Mouse (Mus musculus) intestine, embryonic 14.5 days (tissue): ENCODE measurements around the gene Tpm3. TPM values are rescaled to one million over a fixed set of nuclear protein-coding genes. Genes with fewer than 3 reads are reported as not detected.

ENCODE experiments used
- ATAC-seq: fragments of 200-750 bp; cut with Nextera tagmentation; replicated peaks from 2 replicates; pipeline ENCODE4 v1.8.0; 2017; ENCODE audit warnings: low read depth, moderate number of reproducible peaks, moderate TSS enrichment, moderate library complexity; ENCODE audit not compliant: low FRiP score, low TSS enrichment
- DNase-seq: peaks from one replicate; pipeline ENCODE4 v3.0.0-alpha.2; 2018; ENCODE audit warnings: low spot score
- H3K27ac ChIP-seq: fragments of 300-500 bp; sonication (generic); 2 replicates; pipeline ENCODE4 v1.5.1; 2014; ENCODE audit warnings: low read depth, mild to moderate bottlenecking, control low read depth
- H3K27me3 ChIP-seq: fragments of 300-500 bp; sonication (generic); replicated peaks from 2 replicates; pipeline ENCODE4 v1.6.1; 2014; ENCODE audit warnings: low read length, control low read depth; ENCODE audit not compliant: control insufficient read depth, insufficient read depth
- H3K36me3 ChIP-seq: fragments of 300-500 bp; sonication (generic); 2 replicates; pipeline ENCODE4 v1.6.1; 2014; ENCODE audit warnings: low read length, control low read depth; ENCODE audit not compliant: control insufficient read depth, insufficient read depth
- H3K4me1 ChIP-seq: fragments of 300-500 bp; sonication (generic); replicated peaks from 2 replicates; pipeline ENCODE4 v1.6.1; 2014; ENCODE audit warnings: low read length, control low read depth, mixed read lengths; ENCODE audit not compliant: control insufficient read depth, insufficient read depth
- H3K4me2 ChIP-seq: fragments of 300-500 bp; sonication (generic); 2 replicates; pipeline ENCODE4 v1.6.1; 2014; ENCODE audit warnings: low read length
- H3K4me3 ChIP-seq: fragments of 300-500 bp; sonication (generic); 2 replicates; pipeline ENCODE4 v1.5.1; 2014; ENCODE audit warnings: low read depth, low read length, control low read depth, mixed read lengths
- H3K9ac ChIP-seq: fragments of 300-500 bp; sonication (generic); 2 replicates; pipeline ENCODE4 v1.6.1; 2014; ENCODE audit warnings: mild to moderate bottlenecking, low read length
- H3K9me3 ChIP-seq: fragments of 300-500 bp; sonication (generic); 2 replicates; pipeline ENCODE4 v1.6.1; 2016; ENCODE audit warnings: low read length, control low read depth; ENCODE audit not compliant: control insufficient read depth
- WGBS: fragments of 180-500 bp; shearing (Covaris S2); extraction: QIAGEN DNeasy Blood & Tissue Kit; methylation state at CpG from one replicate; pipeline ENCODE4 v1.1.7; 2014; 5-methylcytosine and 5-hydroxymethylcytosine counted together
- polyA plus RNA-seq: library from polyadenylated mRNA; unstranded; fragments of >200 nt; fragmentation: Nextera tagmentation; extraction: Ambion mirVana; gene quantifications from 2 replicates; pipeline ENCODE4 v1.2.1, GENCODE M21; 2014

The Tpm3 gene
- polyA plus RNA-seq, 1 experiment from 2014 or later: 574 TPM

- peak overlapping the region; percentile 73 for H3K4me3 ChIP-seq
- H3K27ac ChIP-seq: peak overlapping the region; percentile 99
- peaks cover 52% of the 10 kb centered on the region for H3K4me1 ChIP-seq
- no peaks in the 10 kb centered on the region for H3K27me3 ChIP-seq
- no peak for ATAC-seq
- 2% methylated on average over 6 of the region's 6 CpGs for WGBS
- peak overlapping the region; percentile 59 for H3K4me2 ChIP-seq
- DNase-seq: no peak
- 0 out of 2 replicates have a peak, but pooled peaks cover 4% of the 10 kb centered on the region for H3K36me3 ChIP-seq
- peak overlapping the region; percentile 86 for H3K9ac ChIP-seq
- H3K9me3 ChIP-seq: no peaks in the 10 kb centered on the region
Observed at GRCm38 (mm10) chr3:90080498-90080863, 8.0 kb downstream of the Tpm3 start.

- H3K4me3 ChIP-seq: peak overlapping the region; percentile 73
- DNase-seq (peak; percentile 70), ATAC-seq (peak; percentile 7)
- H3K9ac ChIP-seq: peak overlapping the region; percentile 20; the same call in 1 of the 2 replicates
- H3K4me1 ChIP-seq: peaks cover 52% of the 10 kb centered on the region
- WGBS: 62% methylated on average over 5 of the region's 5 CpGs
- peak overlapping the region; percentile 59 for H3K4me2 ChIP-seq
- no peaks in the 10 kb centered on the region for H3K9me3 ChIP-seq
- no peaks in the 10 kb centered on the region for H3K27me3 ChIP-seq
- peaks cover 11% of the 10 kb centered on the region; the same call in 1 of the 2 replicates for H3K36me3 ChIP-seq
- peak overlapping the region; percentile 99 for H3K27ac ChIP-seq
Observed at GRCm38 (mm10) chr3:90081365-90082240, 9.2 kb downstream of the Tpm3 start.

GRCm38 (mm10) chr3:90083034-90083433 is 10.6 kb downstream of the Tpm3 start:
- no peaks in the 10 kb centered on the region for H3K27me3 ChIP-seq
- no peaks in the 10 kb centered on the region for H3K9me3 ChIP-seq
- H3K36me3 ChIP-seq: peaks cover 25% of the 10 kb centered on the region
- peak overlapping the region; percentile 27 for H3K9ac ChIP-seq
- H3K4me2 ChIP-seq: peak overlapping the region; percentile 59
- ATAC-seq (no peak), DNase-seq (peak; percentile 59)
- 32% methylated on average over 5 of the region's 5 CpGs for whole genome bisulfite sequencing
- H3K27ac ChIP-seq: peak overlapping the region; percentile 99
- peaks cover 47% of the 10 kb centered on the region for H3K4me1 ChIP-seq
- peak overlapping the region; percentile 8; the same call in 1 of the 2 replicates for H3K4me3 ChIP-seq

GRCm38 (mm10) chr3:90083698-90084324 is 11.4 kb downstream of the Tpm3 start:
- Histone ChIP-seq H3K27ac (peak overlapping the region; percentile 99), H3K36me3 (peaks cover 33% of the 10 kb centered on the region), H3K9ac (peak overlapping the region; percentile 25; the same call in 1 of the 2 replicates), H3K4me2 (peak overlapping the region; percentile 59), H3K9me3 (no peaks in the 10 kb centered on the region), H3K27me3 (no peaks in the 10 kb centered on the region), H3K4me1 (peaks cover 42% of the 10 kb centered on the region), H3K4me3 (peak overlapping the region; percentile 8; the same call in 1 of the 2 replicates)
- ATAC-seq: no peak
- WGBS: 35% methylated on average over 3 of the region's 3 CpGs
- DNase-seq: peak; percentile 62

- 78% methylated on average over 4 of the region's 4 CpGs for WGBS
- Histone ChIP-seq H3K27ac (no peak overlapping the region), H3K36me3 (peaks cover 43% of the 10 kb centered on the region), H3K4me2 (no peak overlapping the region), H3K4me1 (peaks cover 39% of the 10 kb centered on the region), H3K4me3 (no peak overlapping the region), H3K9me3 (no peaks in the 10 kb centered on the region), H3K9ac (no peak overlapping the region), H3K27me3 (no peaks in the 10 kb centered on the region)
- DNase-seq (no peak), ATAC-seq (no peak)
Observed at GRCm38 (mm10) chr3:90084790-90085189, 12.3 kb downstream of the Tpm3 start.

GRCm38 (mm10) chr3:90085281-90085680 is 12.8 kb downstream of the Tpm3 start:
- peaks cover 39% of the 10 kb centered on the region for H3K4me1 ChIP-seq
- H3K4me2 ChIP-seq: no peak overlapping the region
- no peak for DNase-seq
- H3K4me3 ChIP-seq: no peak overlapping the region
- no peak overlapping the region for H3K27ac ChIP-seq
- H3K27me3 ChIP-seq: no peaks in the 10 kb centered on the region
- ATAC-seq: no peak
- 81% methylated on average over 6 of the region's 6 CpGs for WGBS
- no peaks in the 10 kb centered on the region for H3K9me3 ChIP-seq
- no peak overlapping the region for H3K9ac ChIP-seq
- H3K36me3 ChIP-seq: peaks cover 48% of the 10 kb centered on the region

GRCm38 (mm10) chr3:90086068-90086467 is 13.6 kb downstream of the Tpm3 start:
- no peaks in the 10 kb centered on the region for H3K27me3 ChIP-seq
- WGBS: 90% methylated on average over 5 of the region's 5 CpGs
- peaks cover 56% of the 10 kb centered on the region for H3K36me3 ChIP-seq

GRCm38 (mm10) chr3:90088617-90089016 is 16.2 kb downstream of the Tpm3 start:
- WGBS: 92% methylated on average over 2 of the region's 2 CpGs
- H3K4me3 ChIP-seq: no peak overlapping the region
- no peak overlapping the region for H3K27ac ChIP-seq
- H3K9ac ChIP-seq: no peak overlapping the region
- DNase-seq (no peak), ATAC-seq (no peak)
- peaks cover 78% of the 10 kb centered on the region for H3K36me3 ChIP-seq
- no peaks in the 10 kb centered on the region for H3K9me3 ChIP-seq
- peaks cover 16% of the 10 kb centered on the region for H3K4me1 ChIP-seq
- H3K27me3 ChIP-seq: no peaks in the 10 kb centered on the region
- H3K4me2 ChIP-seq: no peak overlapping the region

More at GRCm38 (mm10) chr3:90086068-90086467, 13.6 kb downstream of the Tpm3 start:
- no peak overlapping the region for H3K4me2 ChIP-seq
- peaks cover 38% of the 10 kb centered on the region for H3K4me1 ChIP-seq
- H3K27ac ChIP-seq: no peak overlapping the region
- H3K4me3 ChIP-seq: no peak overlapping the region
- DNase-seq: no peak
- ATAC-seq: no peak
- H3K9me3 ChIP-seq: no peaks in the 10 kb centered on the region
- H3K9ac ChIP-seq: no peak overlapping the region
